Mouse (Mus musculus) limb, embryonic 10.5 days (tissue): Measurements from ENCODE around the gene Fyttd1. TPM values are rescaled to one million over a fixed set of nuclear protein-coding genes. Genes with fewer than 3 reads are reported as not detected.
"Not testable (repeated sequence)": the region's sequence is repeated elsewhere in the genome, so short reads cannot be mapped to it uniquely, and the experiment has no call there.

Source experiments
- DNase-seq: peaks from one replicate; pipeline ENCODE4 v3.0.0-alpha.2; 2017; ENCODE audit warnings: low spot score
- H3K27ac ChIP-seq: fragments of 300-500 bp; sonication (generic); 2 replicates; pipeline ENCODE4 v1.5.1; 2016; ENCODE audit warnings: mild to moderate bottlenecking
- H3K27me3 ChIP-seq: fragments of 300-500 bp; sonication (generic); 2 replicates; pipeline ENCODE4 v1.6.1; 2016; ENCODE audit warnings: low read depth, mild to moderate bottlenecking; ENCODE audit not compliant: poor library complexity, severe bottlenecking
- H3K36me3 ChIP-seq: fragments of 300-500 bp; sonication (generic); 2 replicates; pipeline ENCODE4 v1.6.1; 2016; ENCODE audit warnings: mild to moderate bottlenecking, moderate library complexity
- H3K4me1 ChIP-seq: fragments of 300-500 bp; sonication (generic); 2 replicates; pipeline ENCODE4 v1.6.1; 2016
- H3K4me3 ChIP-seq: fragments of 300-500 bp; sonication (generic); 2 replicates; pipeline ENCODE4 v1.5.1; 2016; ENCODE audit warnings: mild to moderate bottlenecking, moderate library complexity
- H3K9me3 ChIP-seq: fragments of 300-500 bp; sonication (generic); replicated peaks from 2 replicates; pipeline ENCODE4 v1.6.1; 2016; ENCODE audit warnings: mild to moderate bottlenecking
- WGBS: fragments of 180-500 bp; shearing (Covaris S2); methylation state at CpG from one replicate; pipeline ENCODE4 v1.1.7; 2016; 5-methylcytosine and 5-hydroxymethylcytosine counted together
- polyA plus RNA-seq: library from polyadenylated mRNA; unstranded; fragments of >200 nt; fragmentation: Nextera tagmentation; extraction: Ambion mirVana; gene quantifications from 2 replicates; pipeline ENCODE4 v1.2.1, GENCODE M21; 2016

The Fyttd1 gene
- polyA plus RNA-seq, 1 experiment from 2014 or later, result 94.8 TPM

- H3K4me3 ChIP-seq, result no peak overlapping the region
- H3K27ac ChIP-seq, result no peak overlapping the region
- H3K27me3 ChIP-seq, result no peaks in the 10 kb centered on the region
- H3K9me3 ChIP-seq, result no peaks in the 10 kb centered on the region
- H3K36me3 ChIP-seq, result no peaks in the 10 kb centered on the region
- 80% methylated on average over 1 of the region's 1 CpGs for WGBS
- no peak for DNase-seq
- peaks cover 5% of the 10 kb centered on the region; the same call in 1 of the 2 replicates for H3K4me1 ChIP-seq
Observed at GRCm38 (mm10) chr16:32935088-32935487, 57.8 kb downstream of the Fyttd1 start.

- H3K4me1 ChIP-seq, result peaks cover 5% of the 10 kb centered on the region; the same call in 1 of the 2 replicates
- H3K27me3 ChIP-seq, result no peaks in the 10 kb centered on the region
- no peak overlapping the region for H3K27ac ChIP-seq
- no peaks in the 10 kb centered on the region for H3K9me3 ChIP-seq
- no peak overlapping the region for H3K4me3 ChIP-seq
- H3K36me3 ChIP-seq, result no peaks in the 10 kb centered on the region
- 98% methylated on average over 2 of the region's 2 CpGs for WGBS
- no peak for DNase-seq
Observed at GRCm38 (mm10) chr16:32937358-32937757, 60.1 kb downstream of the Fyttd1 start.

GRCm38 (mm10) chr16:32939301-32939700 lies 62.0 kb downstream of the Fyttd1 start:
- H3K4me1 ChIP-seq, result peaks cover 10% of the 10 kb centered on the region
- not testable (repeated sequence) for H3K9me3 ChIP-seq, H3K4me3 ChIP-seq, H3K27ac ChIP-seq, H3K36me3 ChIP-seq, H3K27me3 ChIP-seq, DNase-seq
- 32% methylated on average over 3 of the region's 3 CpGs for WGBS

GRCm38 (mm10) chr16:32939716-32940115 lies 62.4 kb downstream of the Fyttd1 start:
- not testable (repeated sequence) for H3K4me3 ChIP-seq, H3K27ac ChIP-seq, H3K27me3 ChIP-seq, H3K36me3 ChIP-seq, DNase-seq, H3K9me3 ChIP-seq
- 92% methylated on average over 4 of the region's 4 CpGs for WGBS
- H3K4me1 ChIP-seq, result peaks cover 10% of the 10 kb centered on the region

GRCm38 (mm10) chr16:32941226-32941625 lies 63.9 kb downstream of the Fyttd1 start:
- not testable (repeated sequence) for H3K27me3 ChIP-seq, H3K4me3 ChIP-seq, H3K27ac ChIP-seq, DNase-seq, H3K36me3 ChIP-seq, H3K9me3 ChIP-seq
- peaks cover 10% of the 10 kb centered on the region for H3K4me1 ChIP-seq
- 85% methylated on average over 2 of the region's 2 CpGs for WGBS

- DNase-seq, result no peak
- Histone ChIP-seq H3K9me3 (no peaks in the 10 kb centered on the region), H3K27ac (no peak overlapping the region), H3K36me3 (0 out of 2 replicates have a peak, but pooled peaks cover 3% of the 10 kb centered on the region), H3K4me1 (peaks cover 10% of the 10 kb centered on the region), H3K27me3 (no peaks in the 10 kb centered on the region), H3K4me3 (no peak overlapping the region)
- WGBS, result 80% methylated on average over 5 of the region's 5 CpGs
Observed at GRCm38 (mm10) chr16:32942694-32943093, 65.4 kb downstream of the Fyttd1 start.

GRCm38 (mm10) chr16:32945379-32945778 lies 68.1 kb downstream of the Fyttd1 start:
- Histone ChIP-seq H3K27ac (no peak overlapping the region), H3K4me1 (peaks cover 5% of the 10 kb centered on the region), H3K4me3 (no peak overlapping the region), H3K36me3 (peaks cover 5% of the 10 kb centered on the region), H3K9me3 (no peaks in the 10 kb centered on the region), H3K27me3 (no peaks in the 10 kb centered on the region)
- WGBS, result 88% methylated on average over 5 of the region's 5 CpGs
- DNase-seq, result no peak

- H3K9me3 ChIP-seq, result no peaks in the 10 kb centered on the region
- H3K27ac ChIP-seq, result no peak overlapping the region
- H3K36me3 ChIP-seq, result peaks cover 14% of the 10 kb centered on the region
- H3K4me1 ChIP-seq, result no peaks in the 10 kb centered on the region
- H3K27me3 ChIP-seq, result no peaks in the 10 kb centered on the region
- 85% methylated on average over 8 of the region's 8 CpGs for WGBS
- DNase-seq, result no peak
- H3K4me3 ChIP-seq, result no peak overlapping the region
Observed at GRCm38 (mm10) chr16:32948016-32948415, 70.7 kb downstream of the Fyttd1 start.

GRCm38 (mm10) chr16:32948656-32949055 lies 71.4 kb downstream of the Fyttd1 start:
- no peaks in the 10 kb centered on the region for H3K27me3 ChIP-seq
- peaks cover 14% of the 10 kb centered on the region for H3K36me3 ChIP-seq
- H3K4me3 ChIP-seq, result no peak overlapping the region
- H3K27ac ChIP-seq, result no peak overlapping the region
- no peak for DNase-seq
- WGBS, result 83% methylated on average over 5 of the region's 5 CpGs
- no peaks in the 10 kb centered on the region for H3K9me3 ChIP-seq
- no peaks in the 10 kb centered on the region for H3K4me1 ChIP-seq

- DNase-seq, result no peak
- Histone ChIP-seq H3K9me3 (no peaks in the 10 kb centered on the region), H3K27me3 (no peaks in the 10 kb centered on the region), H3K36me3 (peaks cover 14% of the 10 kb centered on the region), H3K4me3 (no peak overlapping the region), H3K4me1 (no peaks in the 10 kb centered on the region), H3K27ac (no peak overlapping the region)
Observed at GRCm38 (mm10) chr16:32949281-32949680, 72.0 kb downstream of the Fyttd1 start.

GRCm38 (mm10) chr16:32951074-32951473 lies 73.8 kb downstream of the Fyttd1 start:
- peaks cover 25% of the 10 kb centered on the region for H3K36me3 ChIP-seq
- 85% methylated on average over 2 of the region's 2 CpGs for WGBS
- H3K27ac ChIP-seq, result no peak overlapping the region

GRCm38 (mm10) chr16:32953806-32954205 lies 76.5 kb downstream of the Fyttd1 start:
- no peak overlapping the region for H3K27ac ChIP-seq
- no peak overlapping the region for H3K4me3 ChIP-seq
- WGBS, result 84% methylated on average over 5 of the region's 5 CpGs
- no peaks in the 10 kb centered on the region for H3K4me1 ChIP-seq
- no peaks in the 10 kb centered on the region for H3K27me3 ChIP-seq
- no peak for DNase-seq
- no peaks in the 10 kb centered on the region for H3K9me3 ChIP-seq
- peaks cover 43% of the 10 kb centered on the region for H3K36me3 ChIP-seq

More at GRCm38 (mm10) chr16:32951074-32951473, 73.8 kb downstream of the Fyttd1 start:
- H3K9me3 ChIP-seq, result no peaks in the 10 kb centered on the region
- H3K4me3 ChIP-seq, result no peak overlapping the region
- H3K27me3 ChIP-seq, result no peaks in the 10 kb centered on the region
- DNase-seq, result no peak
- no peaks in the 10 kb centered on the region for H3K4me1 ChIP-seq

GRCm38 (mm10) chr16:32954304-32954703 lies 77.0 kb downstream of the Fyttd1 start:
- 65% methylated on average over 6 of the region's 6 CpGs for WGBS
- H3K27ac ChIP-seq, result no peak overlapping the region

GRCm38 (mm10) chr16:32956889-32957288 lies 79.6 kb downstream of the Fyttd1 start:
- 57% methylated on average over 5 of the region's 5 CpGs for WGBS
- peaks cover 60% of the 10 kb centered on the region for H3K36me3 ChIP-seq
- H3K9me3 ChIP-seq, result no peaks in the 10 kb centered on the region
- DNase-seq, result no peak
- no peaks in the 10 kb centered on the region for H3K4me1 ChIP-seq
- H3K27me3 ChIP-seq, result no peaks in the 10 kb centered on the region
- H3K4me3 ChIP-seq, result no peak overlapping the region
- H3K27ac ChIP-seq, result no peak overlapping the region

More at GRCm38 (mm10) chr16:32954304-32954703, 77.0 kb downstream of the Fyttd1 start:
- Histone ChIP-seq H3K4me1 (no peaks in the 10 kb centered on the region), H3K36me3 (peaks cover 45% of the 10 kb centered on the region), H3K27me3 (no peaks in the 10 kb centered on the region), H3K9me3 (no peaks in the 10 kb centered on the region), H3K4me3 (no peak overlapping the region)
- no peak for DNase-seq
